Mouse (Mus musculus) central nervous system, embryonic 11.5 days (tissue): ENCODE results near the gene Gm6899. TPM values are rescaled to one million over a fixed set of nuclear protein-coding genes. Genes with fewer than 3 reads are reported as not detected.

Experiments
- polyA plus RNA-seq: library from polyadenylated mRNA; depleted of rRNA; stranded (reverse); fragments of >200 nt; gene quantifications from 2 replicates; pipeline ENCODE4 v1.2.3, GENCODE M21; 2012; rRNA removed

Gm6899 gene
- polyA plus RNA-seq: 0.14 TPM in 1 of 2 replicates, not detected in the other

GRCm38 (mm10) chr11:26593061-26594059 lies at the start of gene Gm6899, which contains the start of gene Vrk2:
Gm6899 (plus strand) TSS chr11:26593241.
Vrk2 (minus strand) TSS chr11:26593999.

Other genes with a start within 250 kb of the Gm6899 start
- 22.5 and 23.4 TPM in 2 replicates for gene Fancl, start 207.1 kb upstream of the Gm6899 start, polyA plus RNA-seq
- gene Vrk2, start 758 bp downstream of the Gm6899 start, polyA plus RNA-seq: 11.5 and 11.8 TPM in 2 replicates